Mouse (Mus musculus) lung, postnatal 10 days (tissue): Measurements from ENCODE around the gene Tas2r143.

Source experiments
- DNase-seq: peaks from one replicate; pipeline ENCODE4 v3.0.0; 2021

Tas2r143 gene

GRCm38 (mm10) chr6:42398998-42399397 lies 1.0 kb upstream of the Tas2r143 start:
- no peak for DNase-seq

DNA sequence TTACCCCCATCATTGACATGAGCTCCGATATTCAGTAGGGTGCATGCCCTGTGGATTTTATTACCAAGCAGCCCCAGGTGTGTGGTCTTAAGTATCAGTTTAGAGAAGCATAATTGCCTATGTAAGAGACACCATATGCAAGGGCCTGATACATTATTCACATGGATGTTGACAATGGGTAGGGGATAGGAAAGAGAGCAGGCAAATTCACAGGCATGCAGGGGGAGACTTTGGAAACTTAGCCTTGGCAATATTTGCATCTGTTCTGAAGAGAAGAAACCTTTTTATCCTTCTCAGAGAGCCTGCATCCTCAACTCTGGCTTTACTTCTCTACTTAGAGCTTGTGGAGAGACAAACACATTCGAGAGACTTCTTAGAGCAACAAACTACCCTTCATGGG lies 5.1 kb downstream of the Tas2r143 start, which contains the start of gene Tas2r135:
Tas2r135 (plus strand) TSS at position 301 of the 400 bp plus-strand sequence.
- DNase-seq, result no peak

DNA sequence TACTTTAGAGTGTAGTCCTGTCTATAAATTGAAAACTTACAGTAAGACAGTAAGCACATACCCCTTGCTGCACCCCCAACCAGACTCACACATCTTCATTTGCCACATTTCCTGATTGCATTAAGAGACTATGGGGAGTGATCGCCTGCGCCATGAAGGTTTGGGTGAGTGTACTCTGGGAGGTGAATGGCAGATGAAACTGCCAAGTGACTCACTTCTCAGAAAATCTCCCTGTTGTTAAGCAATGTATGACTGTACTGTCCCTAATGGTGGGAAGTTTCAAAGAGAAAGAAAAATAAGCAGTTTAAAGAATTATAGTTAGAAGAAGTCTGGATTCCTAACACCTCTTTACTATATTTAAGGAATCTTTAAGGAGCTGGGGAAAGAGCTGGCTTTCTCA lies 19.4 kb downstream of the Tas2r143 start:
- no peak for DNase-seq

DNA sequence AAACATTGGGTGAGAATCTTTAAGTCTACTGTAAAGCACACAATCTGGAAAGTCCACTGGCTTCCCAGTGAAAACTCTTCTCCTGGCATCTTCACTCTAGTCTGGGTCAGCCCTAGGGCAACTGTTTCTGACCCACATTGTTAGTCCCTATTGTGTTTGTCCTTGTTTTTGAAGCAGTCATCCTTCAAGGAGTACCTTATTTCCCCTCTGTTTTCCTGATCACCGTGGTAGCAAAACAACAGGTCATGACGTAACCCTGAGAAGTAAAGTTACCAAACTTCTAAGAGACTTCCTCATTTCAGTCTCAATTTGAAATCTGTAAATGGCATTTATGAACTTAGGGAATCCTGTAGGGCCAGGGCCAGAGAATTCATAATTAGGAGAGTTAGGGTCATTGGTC lies 21.4 kb downstream of the Tas2r143 start:
- DNase-seq, result no peak

DNA sequence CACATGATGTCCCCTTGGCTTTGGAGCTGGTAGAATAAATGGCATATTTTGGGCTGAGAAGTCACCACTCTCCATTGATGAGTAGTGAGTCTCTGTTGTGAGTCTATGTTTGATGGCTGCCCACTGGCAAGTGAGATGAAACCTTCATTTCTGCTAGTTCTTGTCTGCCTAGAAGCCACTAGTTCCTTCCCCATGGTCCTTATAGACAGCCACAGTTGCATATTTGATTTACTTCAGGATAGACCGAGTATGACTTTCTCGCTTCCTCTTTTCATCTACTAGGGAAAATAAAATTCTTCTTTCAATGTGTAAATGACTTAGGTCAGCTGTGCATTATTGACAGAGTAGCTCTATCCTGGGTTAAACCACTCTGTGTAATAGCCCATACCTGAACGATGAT lies 24.4 kb downstream of the Tas2r143 start:
- DNase-seq, result no peak

DNA sequence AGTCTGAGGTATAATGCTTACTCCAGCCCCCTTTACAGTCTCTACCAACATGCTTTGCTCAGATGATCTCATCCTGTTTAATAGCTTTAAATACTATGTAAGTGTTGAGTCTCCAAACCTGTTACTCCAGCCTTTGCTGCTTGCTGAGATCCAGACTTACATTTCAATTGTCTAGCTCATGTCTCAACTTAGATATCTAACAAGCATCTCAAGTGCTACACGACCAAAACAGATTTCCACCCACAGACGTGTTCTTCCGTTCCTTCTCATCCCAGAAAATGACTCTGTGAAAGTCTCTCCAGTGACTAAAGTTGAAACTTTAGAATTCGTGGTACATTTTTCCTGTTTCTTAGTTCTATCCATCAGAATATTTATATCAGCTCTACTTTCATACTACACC lies 26.3 kb downstream of the Tas2r143 start:
- no peak for DNase-seq

GRCm38 (mm10) chr6:42433554-42433953 lies 33.5 kb downstream of the Tas2r143 start:
- peak; percentile 41 for DNase-seq

- DNase-seq, result no peak
Measured at GRCm38 (mm10) chr6:42434446-42434845, 34.4 kb downstream of the Tas2r143 start, which contains the start of gene Tas2r126. Gene Tas2r126, plus strand, starts transcription at chr6:42434535.

GRCm38 (mm10) chr6:42435490-42435889 lies 35.5 kb downstream of the Tas2r143 start:
- DNase-seq, result no peak

DNA sequence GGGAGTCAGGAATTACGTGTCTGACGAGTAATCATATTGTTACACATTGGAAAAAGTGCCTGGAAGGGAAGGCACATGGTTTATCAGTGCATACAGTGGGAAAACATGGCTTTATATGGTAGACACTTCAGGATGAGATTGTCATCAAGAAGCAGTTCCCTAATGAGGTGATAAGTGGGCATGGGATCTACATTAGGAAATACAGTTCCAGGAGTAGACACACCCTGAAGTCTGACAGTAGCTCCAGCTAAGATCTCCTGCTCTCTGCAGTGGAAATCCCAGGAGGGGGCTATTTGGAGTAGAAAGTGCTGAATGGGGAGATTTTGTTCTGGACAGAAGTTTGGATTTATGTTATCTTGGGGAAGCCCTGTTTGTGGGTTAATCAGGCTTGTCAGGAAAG lies 41.4 kb downstream of the Tas2r143 start:
- no peak for DNase-seq

DNA sequence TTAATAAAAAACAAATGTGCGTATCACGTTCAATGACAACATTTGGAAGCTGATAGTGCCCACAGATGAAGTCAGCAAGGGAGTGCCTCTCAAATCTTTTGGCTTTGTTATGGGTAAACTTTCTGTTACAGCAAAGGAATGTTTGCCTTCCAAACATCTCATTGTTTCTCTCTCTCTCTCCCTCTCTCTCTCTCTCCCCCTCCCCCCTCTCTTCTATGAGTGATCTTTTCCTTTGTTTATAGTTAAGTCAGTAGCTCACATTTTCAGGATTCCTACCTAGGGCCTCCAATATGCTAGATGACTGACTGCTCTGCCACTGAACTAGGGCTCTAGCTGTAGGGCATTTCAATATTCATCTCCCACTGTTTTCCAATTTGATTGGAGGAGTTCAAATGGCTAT lies 44.5 kb downstream of the Tas2r143 start:
- DNase-seq, result no peak

GRCm38 (mm10) chr6:42447381-42447780 lies 47.3 kb downstream of the Tas2r143 start:
- no peak for DNase-seq
